Comparison of ENCODE assay signal across 9 mouse cellular contexts in the genomic region with DNA sequence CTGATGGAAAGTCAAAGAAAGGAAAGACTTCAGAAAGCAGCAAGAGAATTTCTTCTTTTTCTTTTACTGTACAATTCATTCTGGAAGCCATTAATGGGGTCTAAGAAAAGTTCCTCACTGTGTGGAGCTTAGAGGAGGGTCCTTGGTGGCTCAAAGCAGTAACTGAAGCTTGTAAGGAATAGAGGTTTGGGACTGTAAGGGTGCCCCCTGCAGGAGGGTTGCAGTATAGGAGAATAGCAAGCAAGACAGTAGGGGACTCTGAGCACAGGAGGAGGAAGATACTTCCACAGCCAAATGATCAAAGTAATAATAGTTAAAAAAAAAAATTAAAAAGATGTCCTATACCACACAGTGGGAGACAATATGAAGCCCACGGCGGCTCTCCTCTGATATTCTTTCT.
DNase-seq lines count a peak whose midpoint lies in the region; ATAC-seq and TF ChIP-seq lines count a peak whose summit lies in the region.
"Had no signal": no experiment of that assay in that cellular context is flagged by ENCODE, and none has a peak within 500 bp of the region (broad histone marks: within the 10 kb centered on the region; RNA-seq: fewer than 3 reads in every experiment).

No protein-coding gene starts in this region.

- intact Hi-C loops in left cerebral cortex, postnatal 14 days (cut with DNase I) = no loop called here
- intact Hi-C loops in left cerebral cortex, postnatal 10 days (cut with DNase I) = no loop called here

- no peaks in the 10 kb centered on the region for H3K36me3 ChIP-seq in G1E (replicated peaks)

- no peaks in the 10 kb centered on the region for H3K9me3 ChIP-seq in G1E (replicated peaks)

- no peak for ATAC-seq in G1E (ENCODE audit: extremely low read depth, insufficient number of reproducible peaks, low FRiP score, poor library complexity, severe bottlenecking)
- ATAC-seq in megakaryocyte-erythroid progenitor cell, adult 5-6 weeks (replicated peaks; ENCODE audit: low FRiP score, low TSS enrichment, poor library complexity, severe bottlenecking) = peak; percentile 79; the same call in 1 of the 2 replicates

- peak; percentile 61 for TF ChIP-seq CTCF in G1E (IDR thresholded peaks at IDR 0.05; ENCODE audit: low read depth, low read length)

- peak; percentile 66 to 69 for DNase-seq in cerebellum, postnatal 14 days
- no peak for DNase-seq in cerebellum, adult 9-11 months
- peak; percentile 22 to 48 for DNase-seq in left cerebral cortex, postnatal 14 days (ENCODE audit: low spot score in 2 of 2)
- DNase-seq in left cerebral cortex, postnatal 10 days (ENCODE audit: extremely low spot score in 1 of 2, low spot score in 2 of 2) = no peak
- DNase-seq in G1E (ENCODE audit: low spot score) = peak; percentile 21
- peak; percentile 67 for DNase-seq in embryo, embryonic 10 days (ENCODE audit: low spot score)
- DNase-seq in layer of hippocampus, adult 8-10 months (ENCODE audit: low spot score in 2 of 2) = no peak

- H3K27me3 ChIP-seq in G1E (ENCODE audit: insufficient read depth, low read length) = peaks cover 12% of the 10 kb centered on the region

- no peaks in the 10 kb centered on the region for H3K4me1 ChIP-seq in G1E (ENCODE audit: insufficient read depth, low read depth, low read length)

- no peak overlapping the region for H3K4me3 ChIP-seq in G1E (ENCODE audit: low read depth, low read length)
- H3K4me3 ChIP-seq: myocyte had no signal

Comparison
In these comparisons a context has a peak if more than half of its experiments do, and no peak if none do; other contexts are left out.
1. DNase-seq: peak in cerebellum, postnatal 14 days (2 of 2), left cerebral cortex, postnatal 14 days (2 of 2), G1E (single experiment) and embryo, embryonic 10 days (single experiment); none in cerebellum, adult 9-11 months (single experiment), left cerebral cortex, postnatal 10 days (0 of 2) and layer of hippocampus, adult 8-10 months (0 of 2).